Mouse (Mus musculus) MEL (cell line): Measurements from ENCODE around the gene Mcur1. TPM values are rescaled to one million over a fixed set of nuclear protein-coding genes. Genes with fewer than 3 reads are reported as not detected.

Experiments used
- DNase-seq: peaks from one replicate; pipeline ENCODE4 v3.0.0; 2011; ENCODE audit warnings: low read depth, low spot score
- H3K27ac ChIP-seq: 2 replicates; pipeline ENCODE4 v1.5.1; 2012; ENCODE audit warnings: low read depth, mild to moderate bottlenecking, control low read depth, low read length, moderate library complexity; ENCODE audit not compliant: control insufficient read depth
- H3K27me3 ChIP-seq, 2 experiments: fragments of 150-350 bp in 1 of 2; sonication (generic) in 1 of 2; 2 replicates each; pipeline ENCODE4 v1.6.1; 2012; ENCODE audit warnings: low read length in 2 of 2, mild to moderate bottlenecking in 2 of 2, improper control_type of control experiment in 1 of 2, moderate library complexity in 1 of 2; ENCODE audit not compliant: insufficient read depth in 2 of 2, control insufficient read depth in 1 of 2
- H3K36me3 ChIP-seq, 2 experiments: 2 replicates each; pipeline ENCODE4 v1.6.1; 2012 to 2014; ENCODE audit warnings: low read length in 2 of 2, improper control_type of control experiment in 1 of 2, inconsistent platforms in 1 of 2, mild to moderate bottlenecking in 1 of 2; ENCODE audit not compliant: insufficient read depth in 2 of 2, control insufficient read depth in 1 of 2
- H3K4me1 ChIP-seq, 2 experiments: fragments of 150-350 bp in 1 of 2; sonication (generic) in 1 of 2; 2 replicates each; pipeline ENCODE4 v1.6.1; 2012; ENCODE audit warnings: low read length in 2 of 2, improper control_type of control experiment in 1 of 2, mild to moderate bottlenecking in 1 of 2; ENCODE audit not compliant: insufficient read depth in 2 of 2, control insufficient read depth in 1 of 2
- H3K4me3 ChIP-seq, 2 experiments: fragments of 150-350 bp in 1 of 2; sonication (generic) in 1 of 2; 2 replicates each; pipeline ENCODE4 v1.5.1; 2012; ENCODE audit warnings: low read depth in 2 of 2, low read length in 2 of 2, mild to moderate bottlenecking in 2 of 2, moderate library complexity in 2 of 2, control low read depth in 1 of 2, improper control_type of control experiment in 1 of 2; ENCODE audit not compliant: control insufficient read depth in 1 of 2, insufficient read depth in 1 of 2
- H3K79me2 ChIP-seq: 2 replicates; pipeline ENCODE4 v1.6.1; 2012; ENCODE audit warnings: mild to moderate bottlenecking, low read length, moderate library complexity; ENCODE audit not compliant: control insufficient read depth, poor library complexity, insufficient read depth
- H3K9ac ChIP-seq: 2 replicates; pipeline ENCODE4 v1.6.1; 2012; ENCODE audit warnings: low read depth, mild to moderate bottlenecking, control low read depth, low read length, moderate library complexity; ENCODE audit not compliant: control insufficient read depth, poor library complexity, severe bottlenecking
- H3K9me3 ChIP-seq: fragments of 150-350 bp; sonication (generic); replicated peaks from 2 replicates; pipeline ENCODE4 v1.6.1; 2012; ENCODE audit warnings: mild to moderate bottlenecking, low read length, improper control_type of control experiment, moderate library complexity; ENCODE audit not compliant: insufficient read depth
- CHD1 ChIP-seq: IDR thresholded peaks from 2 replicates; pipeline ENCODE4 v1.6.1; 2012; ENCODE audit warnings: low read depth, mild to moderate bottlenecking, inconsistent platforms, low read length, improper control_type of control experiment
- CHD2 ChIP-seq: IDR thresholded peaks from 2 replicates; pipeline ENCODE4 v1.6.1; 2011; ENCODE audit warnings: low read length, improper control_type of control experiment
- CTCF ChIP-seq, 3 experiments: IDR thresholded peaks in 2 of 3; conservative IDR thresholded peaks in 1 of 3; 2 replicates each; pipeline ENCODE4 v1.5.1; 2011 to 2012; ENCODE audit warnings: low read length in 3 of 3, low read depth in 2 of 3, mild to moderate bottlenecking in 2 of 3, improper control_type of control experiment in 1 of 3, inconsistent platforms in 1 of 3, mixed read lengths in 1 of 3, moderate library complexity in 1 of 3; ENCODE audit not compliant: control insufficient read depth in 1 of 3, insufficient read depth in 1 of 3, poor library complexity in 1 of 3, severe bottlenecking in 1 of 3
- ELF1 ChIP-seq: IDR thresholded peaks from 2 replicates; pipeline ENCODE4 v1.6.1; 2014; ENCODE audit warnings: low read depth, mild to moderate bottlenecking, inconsistent platforms, low read length, improper control_type of control experiment, moderate library complexity
- ETS1 ChIP-seq: IDR thresholded peaks from 2 replicates; pipeline ENCODE4 v1.6.1; 2012; ENCODE audit warnings: low read depth, mild to moderate bottlenecking, inconsistent platforms, low read length, improper control_type of control experiment, moderate library complexity
- GABPA ChIP-seq: IDR thresholded peaks from 2 replicates; pipeline ENCODE4 v1.6.1; 2012; ENCODE audit warnings: low read depth, mild to moderate bottlenecking, inconsistent platforms, low read length, improper control_type of control experiment, moderate library complexity
- GATA1 ChIP-seq: IDR thresholded peaks from 2 replicates; pipeline ENCODE4 v1.6.1; 2011; ENCODE audit warnings: low read depth, low read length, improper control_type of control experiment
- MEF2A ChIP-seq: IDR thresholded peaks from 2 replicates; pipeline ENCODE4 v1.6.1; 2014; ENCODE audit warnings: low read depth, mild to moderate bottlenecking, inconsistent platforms, low read length, improper control_type of control experiment; ENCODE audit not compliant: poor library complexity, insufficient replicate concordance, severe bottlenecking; ENCODE audit errors: extremely low read depth
- MYC ChIP-seq: IDR thresholded peaks from 2 replicates; pipeline ENCODE4 v1.6.1; 2011; ENCODE audit warnings: low read depth, mild to moderate bottlenecking, low read length, improper control_type of control experiment, moderate library complexity
- NRF1 ChIP-seq: IDR thresholded peaks from 2 replicates; pipeline ENCODE4 v1.6.1; 2014; ENCODE audit warnings: low read depth, mild to moderate bottlenecking, inconsistent platforms, low read length, improper control_type of control experiment, moderate library complexity; ENCODE audit not compliant: poor library complexity, insufficient read depth, severe bottlenecking
- POLR2A ChIP-seq, 2 experiments: IDR thresholded peaks; 2 replicates each; pipeline ENCODE4 v1.6.1; 2011 to 2012; ENCODE audit warnings: low read length in 2 of 2, mild to moderate bottlenecking in 2 of 2, control low read depth in 1 of 2, improper control_type of control experiment in 1 of 2, low read depth in 1 of 2, moderate library complexity in 1 of 2; ENCODE audit not compliant: control insufficient read depth in 1 of 2, insufficient read depth in 1 of 2, poor library complexity in 1 of 2
- POLR2AphosphoS5 ChIP-seq: IDR thresholded peaks from 2 replicates; pipeline ENCODE4 v1.6.1; 2012; ENCODE audit warnings: low read depth, borderline replicate concordance, mild to moderate bottlenecking, inconsistent platforms, low read length, moderate library complexity, mixed read lengths
- RAD21 ChIP-seq: IDR thresholded peaks from 2 replicates; pipeline ENCODE4 v1.6.1; 2011; ENCODE audit warnings: mild to moderate bottlenecking, low read depth, low read length, improper control_type of control experiment
- SIN3A ChIP-seq: IDR thresholded peaks from 2 replicates; pipeline ENCODE4 v1.6.1; 2012; ENCODE audit warnings: low read length, improper control_type of control experiment, inconsistent platforms
- SMC3 ChIP-seq: IDR thresholded peaks from 2 replicates; pipeline ENCODE4 v1.6.1; 2011; ENCODE audit warnings: low read depth, low read length, improper control_type of control experiment
- TBP ChIP-seq: IDR thresholded peaks from 2 replicates; pipeline ENCODE4 v1.8.0; 2011; ENCODE audit warnings: low read depth, low read length, improper control_type of control experiment
- ZC3H11A ChIP-seq: IDR thresholded peaks from 2 replicates; pipeline ENCODE4 v1.6.1; 2012; ENCODE audit warnings: low read depth, mild to moderate bottlenecking, inconsistent platforms, low read length, improper control_type of control experiment
- ZMIZ1 ChIP-seq: IDR thresholded peaks from 2 replicates; pipeline ENCODE4 v1.6.1; 2012; ENCODE audit warnings: low read depth, mild to moderate bottlenecking, inconsistent platforms, low read length, improper control_type of control experiment, moderate library complexity
- polyA plus RNA-seq, 2 experiments: library from polyadenylated mRNA; stranded (reverse) in 1 of 2; unstranded in 1 of 2; fragments of >175 nt in 1 of 2; fragments of >200 nt in 1 of 2; gene quantifications; 2 replicates each; pipeline versions ENCODE4 v1.2.1 to v1.2.4; 2012; ENCODE audit warnings: low replicate concordance in 2 of 2, low read depth in 1 of 2; ENCODE audit not compliant: insufficient read length in 2 of 2, insufficient read depth in 1 of 2, missing spikeins in 1 of 2
- total RNA-seq: library from RNA; depleted of rRNA; stranded (reverse); fragments of 300-350 nt; gene quantifications from 2 replicates; pipeline ENCODE4 v1.2.3, GENCODE M21; 2012

Gene Mcur1
- total and polyA plus RNA-seq, 3 experiments = 8.4 to 19.7 TPM; not detected in 1

DNA sequence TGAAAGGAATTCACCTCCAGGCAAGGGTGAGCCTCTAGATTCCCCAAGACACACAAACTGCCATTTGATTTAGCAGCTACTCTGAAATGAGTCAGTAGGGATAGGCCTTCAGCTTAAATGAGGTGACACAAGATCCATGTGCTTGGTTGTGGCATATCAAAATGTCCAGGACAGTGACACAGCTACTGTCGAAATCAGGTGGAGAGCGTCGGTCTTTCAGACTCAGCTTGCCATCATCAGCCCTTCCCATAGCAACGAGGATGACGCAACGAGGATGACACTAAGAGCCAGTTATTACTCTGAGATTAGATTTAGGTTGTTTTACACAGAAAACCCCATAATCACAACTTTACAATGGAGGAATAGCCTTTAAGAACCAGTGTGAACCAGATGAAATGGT lies 41.0 kb upstream of the Mcur1 start:
- DNase-seq = no peak
- no peaks in the 10 kb centered on the region; a peak in 1 of 4 replicates for H3K27me3 ChIP-seq
- H3K4me1 ChIP-seq = no peaks in the 10 kb centered on the region
- TF ChIP-seq ZMIZ1 = no peak
- TF ChIP-seq, all 39 proteins: peak for 0
- Histone ChIP-seq H3K4me3 (no peak overlapping the region), H3K9me3 (no peaks in the 10 kb centered on the region), H3K79me2 (no peaks in the 10 kb centered on the region), H3K9ac (no peak overlapping the region), H3K36me3 (no peaks in the 10 kb centered on the region), H3K27ac (no peak overlapping the region)

DNA sequence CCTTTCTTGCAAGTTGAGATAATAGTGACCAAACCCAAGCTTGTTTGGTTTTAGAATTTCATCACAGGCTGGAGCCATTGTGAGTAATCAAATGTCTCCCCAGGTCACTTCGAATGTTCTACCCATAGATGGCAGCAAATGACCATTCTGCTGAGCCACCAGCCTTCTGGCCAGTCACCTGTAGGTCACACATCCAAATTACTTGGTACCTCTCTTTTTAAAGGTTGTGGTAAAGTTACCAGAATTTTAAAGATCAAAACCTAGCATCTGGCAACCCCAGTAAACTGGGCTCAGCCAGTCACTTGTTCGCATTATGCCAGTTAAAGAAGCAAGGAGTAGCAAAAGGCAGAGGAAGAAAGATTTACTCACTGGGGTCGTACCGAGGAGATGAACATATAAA lies 35.9 kb upstream of the Mcur1 start:
- Histone ChIP-seq H3K79me2 (no peaks in the 10 kb centered on the region), H3K27me3 (no peaks in the 10 kb centered on the region; a peak in 1 of 4 replicates), H3K4me3 (no peak overlapping the region), H3K36me3 (no peaks in the 10 kb centered on the region), H3K9ac (no peak overlapping the region), H3K27ac (no peak overlapping the region), H3K9me3 (no peaks in the 10 kb centered on the region), H3K4me1 (no peaks in the 10 kb centered on the region)
- no peak for TF ChIP-seq CHD1
- TF ChIP-seq ETS1 = no peak
- no peak for TF ChIP-seq NRF1
- TF ChIP-seq GABPA = no peak
- TF ChIP-seq POLR2AphosphoS5 = no peak
- TF ChIP-seq ZC3H11A = peak; percentile 27; the same call in 1 of the 2 replicates
- no peak for TF ChIP-seq MYC
- no peak for TF ChIP-seq GATA1
- no peak for TF ChIP-seq POLR2A (IDR thresholded peaks at IDR 0.05; ENCODE audit: control insufficient read depth in 1 of 2, insufficient read depth in 1 of 2, low read depth in 1 of 2, low read length in 2 of 2, poor library complexity in 1 of 2)
- TF ChIP-seq ELF1 = no peak
- peak; percentile 50 to 68 (median 61) for TF ChIP-seq CTCF (IDR thresholded peaks at IDR 0.05 in 2 of 3, conservative IDR thresholded peaks at IDR 0.05 in 1 of 3; ENCODE audit: control insufficient read depth in 1 of 3, insufficient read depth in 1 of 3, low read depth in 2 of 3, low read length in 3 of 3, poor library complexity in 1 of 3, severe bottlenecking in 1 of 3)
- peak; percentile 40 for TF ChIP-seq SMC3
- no peak for TF ChIP-seq TBP
- TF ChIP-seq MEF2A = no peak
- TF ChIP-seq SIN3A = no peak
- TF ChIP-seq CHD2 = no peak
- peak; percentile 75 for TF ChIP-seq RAD21
- DNase-seq = peak; percentile 34
